Mouse (Mus musculus): ENCODE data around the gene Wdr20rt. TPM values are rescaled to one million over a fixed set of nuclear protein-coding genes. Genes with fewer than 3 reads are reported as not detected.

The Wdr20rt gene
- total RNA-seq (2023) = under 1 TPM in 1 of 2 experiments, not detected in 1; 0.36 TPM

GRCm38 (mm10) chr12:65225467-65225945, at the start of gene Wdr20rt:
TSS of gene Wdr20rt (plus strand) at chr12:65225517.

Other genes starting within 250 kb of the Wdr20rt start
- gene Prpf39, start 189.2 kb upstream of the Wdr20rt start, total RNA-seq (2023) = 100 to 1,000 TPM; 153 to 159 TPM
- gene Fkbp3, start 151.5 kb upstream of the Wdr20rt start, total RNA-seq (2023) = 10 to 100 TPM; 75.9 to 83.7 TPM
- 10 to 100 TPM; 27.7 to 28.7 TPM for gene Fancm, start 149.9 kb upstream of the Wdr20rt start, total RNA-seq (2023)
- gene Mis18bp1, start 52.9 kb upstream of the Wdr20rt start, total RNA-seq (2023) = 1 to 10 TPM; 2.3 to 2.4 TPM